Mouse (Mus musculus) inflammation-experienced regulatory T-cells, adult 6 months (primary cell): ENCODE measurements around the gene Cltb. TPM values are rescaled to one million over a fixed set of nuclear protein-coding genes. Genes with fewer than 3 reads are reported as not detected.

ENCODE experiments used
- ATAC-seq: one replicate; pipeline ENCODE4 v1.8.0; 2017
- polyA plus RNA-seq, 3 experiments: library from polyadenylated mRNA; unstranded; fragments of 100-300 nt; shearing (Covaris generic); gene quantifications; one replicate each; pipeline ENCODE4 v1.2.1; 2017

The Cltb gene
- polyA plus RNA-seq, 3 experiments from 2014 or later, result 10.2 to 13.8 (median 11.3) TPM

GRCm38 (mm10) chr13:54564232-54565200 is 46.6 kb downstream of the Cltb start:
- ATAC-seq, result peak; percentile 6

DNA sequence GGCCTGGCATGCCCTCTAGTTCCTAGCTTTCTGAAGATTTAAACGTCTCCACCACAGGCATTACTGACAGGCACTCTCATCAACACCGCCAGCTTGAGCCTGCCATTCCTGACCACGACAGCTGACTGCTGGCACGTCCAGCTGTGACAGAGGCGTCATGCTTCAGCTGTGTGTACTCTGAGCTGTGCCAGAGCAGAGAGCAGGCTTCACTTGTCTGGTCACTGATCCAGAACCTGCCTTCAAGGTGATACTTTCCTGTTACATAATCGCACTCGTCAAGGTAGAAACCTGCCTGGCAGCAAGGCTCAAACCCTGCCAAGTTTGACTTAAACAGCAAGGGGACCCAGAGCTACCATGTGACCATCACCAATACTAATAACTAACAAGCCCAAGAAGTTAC is 48.6 kb downstream of the Cltb start:
- no peak for ATAC-seq

- no peak for ATAC-seq
These were observed 50.5 kb downstream of the Cltb start for GRCm38 (mm10) chr13:54560608-54561007.

- ATAC-seq, result no peak
These were observed 51.5 kb downstream of the Cltb start for GRCm38 (mm10) chr13:54559656-54560055.

- ATAC-seq, result no peak
These were observed 53.5 kb downstream of the Cltb start for GRCm38 (mm10) chr13:54557652-54558051.

GRCm38 (mm10) chr13:54556796-54557195 is 54.3 kb downstream of the Cltb start:
- ATAC-seq, result no peak

GRCm38 (mm10) chr13:54556176-54556575 is 55.0 kb downstream of the Cltb start:
- ATAC-seq, result no peak

GRCm38 (mm10) chr13:54548036-54548435 is 63.1 kb downstream of the Cltb start:
- no peak for ATAC-seq

Other genes starting within 250 kb of the Cltb start
- not detected for gene Cplx2, start 240.0 kb downstream of the Cltb start, polyA plus RNA-seq
- 10 to 100 TPM; 26.8 to 33.5 (median 32.7) TPM for gene Thoc3, start 142.5 kb downstream of the Cltb start, polyA plus RNA-seq
- 10 to 100 TPM in 2 of 3 experiments, 1 to 10 TPM in 1; 4.9 to 10.6 (median 10.0) TPM for gene Simc1, start 107.6 kb downstream of the Cltb start, polyA plus RNA-seq
- gene 4833439L19Rik, start 45.9 kb downstream of the Cltb start, polyA plus RNA-seq, result 10 to 100 TPM; 63.9 to 72.0 (median 71.8) TPM
- gene Arl10, start 36.3 kb downstream of the Cltb start, polyA plus RNA-seq, result 1 to 10 TPM; 4.2 to 9.1 (median 4.2) TPM
- 10 to 100 TPM; 53.6 to 63.9 (median 55.8) TPM for gene Nop16, start 21.3 kb downstream of the Cltb start, polyA plus RNA-seq
- gene Higd2a, start 21.1 kb downstream of the Cltb start, polyA plus RNA-seq, result 100 to 1,000 TPM; 101 to 139 (median 122) TPM
- gene Faf2, start 10.4 kb upstream of the Cltb start, polyA plus RNA-seq, result 10 to 100 TPM; 71.0 to 88.8 (median 87.8) TPM
- 10 to 100 TPM; 24.3 to 29.6 (median 28.6) TPM for gene Rnf44, start 82.6 kb upstream of the Cltb start, polyA plus RNA-seq
- not detected for gene Cdhr2, start 90.1 kb upstream of the Cltb start, polyA plus RNA-seq
- not detected for gene Gprin1, start 138.5 kb upstream of the Cltb start, polyA plus RNA-seq
- 1 to 10 TPM in 1 of 3 experiments, under 1 TPM in 1, not detected in 1; 0.87 to 2.3 TPM for gene Sncb, start 155.3 kb upstream of the Cltb start, polyA plus RNA-seq
- gene Eif4e1b, start 172.7 kb upstream of the Cltb start, polyA plus RNA-seq, result not detected
- 1 to 10 TPM; 1.5 to 6.7 (median 2.2) TPM for gene Tspan17, start 178.0 kb upstream of the Cltb start, polyA plus RNA-seq